Mouse (Mus musculus) kidney, embryonic 16.5 days (tissue): ENCODE data around the gene Ube2n. TPM values are rescaled to one million over a fixed set of nuclear protein-coding genes. Genes with fewer than 3 reads are reported as not detected.
A peak's percentile ranks its signal among the peaks of the same experiment; 100 is the strongest.

Experiments used
- microRNA-seq: library from miRNA; unstranded; fragments of <30 nt; microRNA quantifications from one replicate; pipeline ENCODE4, GENCODE M21; 2016
- polyA plus RNA-seq: library from polyadenylated mRNA; unstranded; fragments of >200 nt; fragmentation: Nextera tagmentation; extraction: Ambion mirVana; gene quantifications from 2 replicates; pipeline ENCODE4 v1.2.1, GENCODE M21; 2015

Ube2n gene
- polyA plus RNA-seq, 1 experiment from 2014 or later: 353 TPM

Small RNA genes within 50 kb of the gene (microRNA-seq; reads per million reads assigned to microRNA genes)
- 12.0 reads per million, percentile 32 among the genes with 10 or more reads in this experiment for gene Mir3058

Other genes starting within 250 kb of the Ube2n start
- gene Cradd, start 191.0 kb upstream of the Ube2n start, polyA plus RNA-seq: 9.2 and 10.4 TPM in 2 replicates
- 23.9 and 27.2 TPM in 2 replicates for gene Socs2, start 98.0 kb upstream of the Ube2n start, polyA plus RNA-seq
- gene Mrpl42, start 13.2 kb upstream of the Ube2n start, polyA plus RNA-seq: 318 and 319 TPM in 2 replicates
- gene Nudt4, start 49.0 kb downstream of the Ube2n start, polyA plus RNA-seq: 119 and 132 TPM in 2 replicates
- 1.8 TPM in 1 of 2 replicates, not detected in the other for gene Anapc15-ps, start 158.3 kb downstream of the Ube2n start, polyA plus RNA-seq